Mouse (Mus musculus) hindbrain, postnatal 0 days (tissue): ENCODE measurements around the gene Decr2. TPM values are rescaled to one million over a fixed set of nuclear protein-coding genes. Genes with fewer than 3 reads are reported as not detected.

Experiments
- ATAC-seq: fragments of 200-750 bp; cut with Nextera tagmentation; 2 replicates; pipeline ENCODE4 v1.8.0; 2017; ENCODE audit warnings: mild to moderate bottlenecking, moderate TSS enrichment, moderate library complexity
- DNase-seq: peaks from one replicate; pipeline ENCODE4 v3.0.0-alpha.2; 2015; ENCODE audit warnings: low spot score
- H3K27ac ChIP-seq: fragments of 300-500 bp; sonication (generic); 2 replicates; pipeline ENCODE4 v1.5.1; 2014; ENCODE audit warnings: mild to moderate bottlenecking
- H3K27me3 ChIP-seq: fragments of 300-500 bp; sonication (generic); 2 replicates; pipeline ENCODE4 v1.6.1; 2014; ENCODE audit warnings: low read length, mixed read lengths; ENCODE audit not compliant: insufficient read depth
- H3K36me3 ChIP-seq: fragments of 300-500 bp; sonication (generic); 2 replicates; pipeline ENCODE4 v1.6.1; 2014; ENCODE audit warnings: low read length, mixed read lengths; ENCODE audit not compliant: insufficient read depth
- H3K4me1 ChIP-seq: fragments of 300-500 bp; sonication (generic); 2 replicates; pipeline ENCODE4 v1.6.1; 2014; ENCODE audit warnings: antibody characterized with exemption, low read length, mixed read lengths; ENCODE audit not compliant: insufficient read depth
- H3K4me2 ChIP-seq: fragments of 300-500 bp; sonication (generic); 2 replicates; pipeline ENCODE4 v1.6.1; 2014; ENCODE audit warnings: low read depth, mild to moderate bottlenecking, low read length, moderate library complexity, mixed read lengths
- H3K4me3 ChIP-seq: fragments of 300-500 bp; sonication (generic); 2 replicates; pipeline ENCODE4 v1.5.1; 2014; ENCODE audit warnings: low read length
- H3K9ac ChIP-seq: fragments of 300-500 bp; sonication (generic); replicated peaks from 2 replicates; pipeline ENCODE4 v1.6.1; 2014; ENCODE audit warnings: mild to moderate bottlenecking, low read length, moderate library complexity, mixed read lengths
- H3K9me3 ChIP-seq: fragments of 300-500 bp; sonication (generic); 2 replicates; pipeline ENCODE4 v1.6.1; 2016; ENCODE audit warnings: low read length, mixed read lengths
- CTCF ChIP-seq: IDR thresholded peaks from 2 replicates; pipeline ENCODE4 v1.5.1; 2016; ENCODE audit warnings: antibody characterized with exemption, control low read depth, low read depth
- WGBS: fragments of 180-500 bp; shearing (Covaris S2); extraction: QIAGEN DNeasy Blood & Tissue Kit; methylation state at CpG from one replicate; pipeline ENCODE4 v1.1.7; 2014; 5-methylcytosine and 5-hydroxymethylcytosine counted together
- polyA plus RNA-seq: library from polyadenylated mRNA; unstranded; fragments of >200 nt; fragmentation: Nextera tagmentation; extraction: Ambion mirVana; gene quantifications from 2 replicates; pipeline ENCODE4 v1.2.1, GENCODE M21; 2015
- total RNA-seq: library from RNA; depleted of rRNA; stranded (reverse); fragments of >200 nt; gene quantifications from 2 replicates; pipeline ENCODE4 v1.2.3, GENCODE M21; 2014

Decr2 gene
- total and polyA plus RNA-seq, 2 experiments from 2014 or later = 40.6 to 41.1 TPM

DNA sequence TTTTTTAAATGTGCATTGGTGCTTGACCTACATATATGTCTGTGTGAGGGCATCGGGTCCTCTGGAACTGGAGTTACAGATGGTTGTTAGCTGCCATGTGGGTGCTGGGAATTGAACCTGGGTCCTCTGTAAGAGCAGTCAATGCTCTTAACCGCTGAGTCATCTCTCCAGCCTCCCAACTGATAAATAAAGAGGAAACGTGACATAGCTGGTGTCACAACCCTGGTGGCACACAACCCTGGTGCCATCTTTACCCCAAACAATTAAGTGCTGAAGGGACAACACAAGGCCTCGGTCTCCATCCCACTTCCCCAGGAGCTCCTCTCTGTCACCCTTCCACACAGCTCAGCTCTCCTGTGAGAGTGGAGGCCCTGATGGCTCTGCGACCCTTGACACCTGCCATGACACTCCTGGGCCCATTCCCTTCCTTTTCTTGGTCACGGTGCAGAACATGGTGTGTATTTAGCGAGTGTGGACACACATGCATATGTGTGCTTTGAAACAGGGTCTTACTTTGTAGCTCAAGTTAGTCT lies 23.6 kb downstream of the Decr2 start:
- Histone ChIP-seq H3K4me1 (peaks cover 40% of the 10 kb centered on the region), H3K27ac (no peak overlapping the region), H3K4me2 (peak overlapping the region; percentile 99), H3K9me3 (no peaks in the 10 kb centered on the region), H3K27me3 (no peaks in the 10 kb centered on the region), H3K36me3 (peaks cover 5% of the 10 kb centered on the region; the same call in 1 of the 2 replicates), H3K9ac (0 out of 2 replicates have a peak overlapping the region, but pooled peaks have one; percentile 92), H3K4me3 (peak overlapping the region; percentile 88)
- 91% methylated on average over 7 of the region's 7 CpGs for WGBS
- TF ChIP-seq CTCF = no peak
- DNase-seq (no peak), ATAC-seq (no peak)

DNA sequence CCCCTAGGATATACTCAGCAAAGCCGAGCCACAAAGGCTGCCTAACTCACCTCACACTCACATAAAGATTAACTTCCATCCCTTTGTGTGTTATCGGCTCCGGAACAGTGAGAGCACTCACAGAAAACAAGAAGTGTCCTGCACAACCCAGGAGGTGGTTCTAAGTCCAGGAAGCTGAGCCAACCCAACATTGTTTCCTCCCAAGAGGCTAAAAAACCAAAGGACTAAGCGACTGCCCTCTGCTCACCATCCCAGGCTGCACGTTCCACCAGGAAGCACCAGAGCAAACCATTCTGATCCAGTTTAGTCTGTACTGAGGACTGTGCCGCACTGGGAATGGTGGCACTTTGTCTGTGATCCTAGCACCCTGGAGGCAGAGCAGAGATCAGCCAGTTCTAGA lies 25.2 kb downstream of the Decr2 start:
- no peak for TF ChIP-seq CTCF
- H3K4me1 ChIP-seq = peaks cover 36% of the 10 kb centered on the region

DNA sequence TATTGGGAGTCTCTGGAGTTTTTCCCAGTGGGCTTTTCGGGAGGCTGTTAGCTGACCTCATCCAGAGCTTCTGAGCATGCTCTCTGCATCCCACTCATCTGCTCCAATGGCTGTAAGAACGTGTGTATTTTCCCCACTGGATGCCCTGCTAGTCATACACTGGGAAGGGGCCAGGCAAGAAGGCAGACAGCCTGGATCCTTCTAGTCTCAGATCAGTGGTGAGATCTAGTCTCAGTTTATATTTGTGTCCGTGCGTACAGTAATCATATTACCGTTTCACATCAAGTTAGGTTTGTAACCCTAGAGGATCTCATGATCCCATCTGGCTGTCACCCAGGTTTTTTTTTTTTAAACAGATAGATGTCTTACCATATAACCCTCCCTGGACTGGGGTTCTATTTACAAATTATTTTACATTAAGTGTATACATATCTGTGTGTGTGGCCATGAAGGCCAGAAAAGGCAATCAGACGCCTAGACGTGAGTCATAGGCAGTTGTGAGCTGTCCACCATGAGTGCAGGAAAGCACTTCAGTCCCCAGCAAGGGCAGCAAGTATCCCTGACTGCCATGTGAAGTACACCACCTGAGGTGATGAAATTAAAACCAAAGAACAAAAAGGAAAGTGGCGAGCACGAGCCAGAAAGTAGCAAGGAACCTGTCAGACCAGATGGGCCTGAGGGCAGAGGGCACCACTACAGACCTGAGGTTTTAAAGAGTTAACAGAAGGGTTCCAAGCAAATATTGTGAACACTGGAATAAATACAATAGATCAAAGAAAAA lies 32.2 kb downstream of the Decr2 start:
- TF ChIP-seq CTCF = no peak
- Histone ChIP-seq H3K4me2 (no peak overlapping the region), H3K27me3 (no peaks in the 10 kb centered on the region), H3K27ac (no peak overlapping the region), H3K9ac (no peak overlapping the region), H3K36me3 (peaks cover 11% of the 10 kb centered on the region; the same call in 1 of the 2 replicates), H3K4me3 (no peak overlapping the region), H3K9me3 (no peaks in the 10 kb centered on the region), H3K4me1 (no peaks in the 10 kb centered on the region)
- ATAC-seq (no peak), DNase-seq (no peak)
- 83% methylated on average over 9 of the region's 9 CpGs for WGBS

More for the DNA sequence above, 25.2 kb downstream of the Decr2 start:
- no peak overlapping the region for H3K9ac ChIP-seq
- no peaks in the 10 kb centered on the region for H3K9me3 ChIP-seq
- H3K4me3 ChIP-seq = no peak overlapping the region
- no peak for DNase-seq
- no peak for ATAC-seq
- H3K36me3 ChIP-seq = peaks cover 5% of the 10 kb centered on the region; the same call in 1 of the 2 replicates
- WGBS = 54% methylated on average over 6 of the region's 6 CpGs
- no peak overlapping the region for H3K27ac ChIP-seq
- H3K4me2 ChIP-seq = peak overlapping the region; percentile 21; the same call in 1 of the 2 replicates
- no peaks in the 10 kb centered on the region for H3K27me3 ChIP-seq

DNA sequence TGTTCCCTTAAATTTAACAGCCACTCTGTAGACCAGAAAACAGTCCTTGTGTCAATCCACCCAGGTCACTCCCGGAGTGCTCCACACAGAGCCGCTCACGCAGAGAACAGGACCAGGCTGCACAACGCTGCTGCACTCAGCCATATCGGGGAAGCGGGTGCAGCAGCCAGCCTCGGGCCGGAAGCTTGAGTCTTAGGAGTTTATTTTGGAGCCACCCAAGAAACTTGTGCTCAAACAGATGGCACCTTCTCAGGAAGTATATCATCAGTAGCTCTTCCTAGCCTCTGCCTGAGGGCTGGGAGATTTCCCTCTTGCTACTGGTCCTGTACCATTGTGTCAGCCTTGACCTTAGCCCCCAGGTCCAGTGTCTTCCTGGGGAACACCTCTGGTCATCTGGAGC lies 32.9 kb downstream of the Decr2 start:
- no peak overlapping the region for H3K27ac ChIP-seq
- WGBS = 87% methylated on average over 8 of the region's 8 CpGs
- no peak for DNase-seq
- no peak for ATAC-seq
- no peak overlapping the region for H3K9ac ChIP-seq
- no peak overlapping the region for H3K4me2 ChIP-seq
- no peaks in the 10 kb centered on the region for H3K9me3 ChIP-seq
- TF ChIP-seq CTCF = no peak
- peaks cover 11% of the 10 kb centered on the region; the same call in 1 of the 2 replicates for H3K36me3 ChIP-seq
- H3K4me3 ChIP-seq = no peak overlapping the region
- no peaks in the 10 kb centered on the region for H3K4me1 ChIP-seq
- H3K27me3 ChIP-seq = no peaks in the 10 kb centered on the region

DNA sequence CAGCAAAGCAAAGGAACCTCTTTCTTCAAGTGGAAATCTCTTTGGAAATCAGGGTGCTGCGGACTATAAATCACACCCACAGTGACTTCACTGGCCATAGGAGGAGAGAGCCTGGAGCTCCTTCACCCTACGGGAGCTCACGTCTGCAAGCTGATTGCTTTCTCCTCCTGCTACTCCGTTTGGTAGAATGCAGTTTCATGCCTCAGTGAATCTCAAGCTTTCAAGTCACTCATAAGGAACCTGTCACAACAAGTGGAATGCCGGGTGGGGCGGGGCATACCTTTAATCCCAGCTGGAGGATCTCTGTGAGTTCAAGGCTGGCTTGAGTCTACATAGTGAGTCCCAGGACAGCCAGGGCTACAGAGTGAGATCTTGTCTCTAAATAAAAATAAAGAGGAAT lies 35.0 kb downstream of the Decr2 start:
- no peak for DNase-seq
- Histone ChIP-seq H3K27me3 (no peaks in the 10 kb centered on the region), H3K27ac (no peak overlapping the region), H3K4me3 (no peak overlapping the region), H3K36me3 (peaks cover 11% of the 10 kb centered on the region; the same call in 1 of the 2 replicates), H3K9me3 (no peaks in the 10 kb centered on the region), H3K4me1 (no peaks in the 10 kb centered on the region), H3K9ac (no peak overlapping the region), H3K4me2 (no peak overlapping the region)
- 64% methylated on average over 6 of the region's 6 CpGs for WGBS
- ATAC-seq = no peak
- no peak for TF ChIP-seq CTCF

DNA sequence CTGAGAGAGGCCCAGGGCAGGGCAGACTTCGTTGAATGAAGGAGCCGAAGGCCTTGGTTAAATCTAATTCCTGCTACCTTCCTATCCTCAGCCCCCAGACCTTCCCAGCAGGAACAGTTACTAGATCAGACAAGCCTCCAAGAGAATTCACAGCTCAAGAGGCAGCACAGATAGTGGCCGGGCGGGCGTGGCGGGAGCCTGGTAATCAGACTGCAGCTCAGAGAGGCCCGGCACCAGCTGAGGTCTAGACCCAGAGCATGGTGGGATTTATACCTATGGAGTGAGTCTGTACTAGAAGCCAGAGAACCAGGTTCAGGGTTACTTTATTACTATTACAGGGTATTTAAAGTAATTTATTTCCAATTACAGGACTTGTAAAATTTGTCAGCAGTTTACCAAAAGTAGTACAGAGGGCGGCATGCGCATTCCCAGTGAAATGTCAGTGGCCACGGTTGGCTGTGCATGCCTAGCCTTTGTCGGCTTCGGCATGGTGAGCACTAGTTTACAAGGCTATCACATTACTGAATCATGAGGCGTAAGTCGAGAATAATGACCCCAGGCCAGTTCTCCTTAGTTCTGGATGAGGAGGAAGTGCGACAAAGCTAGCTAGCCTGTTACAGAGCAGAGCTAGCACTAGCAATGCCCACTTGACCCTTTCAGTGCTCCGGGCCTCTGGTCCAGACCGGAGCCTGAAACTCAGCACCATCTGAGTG lies 35.8 kb downstream of the Decr2 start:
- Histone ChIP-seq H3K4me3 (no peak overlapping the region), H3K4me2 (no peak overlapping the region), H3K27ac (no peak overlapping the region), H3K9me3 (no peaks in the 10 kb centered on the region), H3K4me1 (no peaks in the 10 kb centered on the region), H3K36me3 (peaks cover 8% of the 10 kb centered on the region; the same call in 1 of the 2 replicates), H3K9ac (no peak overlapping the region), H3K27me3 (no peaks in the 10 kb centered on the region)
- ATAC-seq = no peak
- WGBS = 75% methylated on average over 17 of the region's 17 CpGs
- no peak for TF ChIP-seq CTCF
- no peak for DNase-seq
